Mouse (Mus musculus) midbrain, embryonic 15.5 days (tissue): ENCODE results near the gene Limch1. TPM values are rescaled to one million over a fixed set of nuclear protein-coding genes. Genes with fewer than 3 reads are reported as not detected.

Source experiments
- ATAC-seq: fragments of 200-750 bp; cut with Nextera tagmentation; replicated peaks from 2 replicates; pipeline ENCODE4 v1.8.0; 2017; ENCODE audit warnings: moderate TSS enrichment
- H3K27ac ChIP-seq: fragments of 300-500 bp; sonication (generic); 2 replicates; pipeline ENCODE4 v1.5.1; 2015; ENCODE audit warnings: mild to moderate bottlenecking, inconsistent platforms
- H3K27me3 ChIP-seq: fragments of 300-500 bp; sonication (generic); replicated peaks from 2 replicates; pipeline ENCODE4 v1.6.1; 2015; ENCODE audit warnings: inconsistent platforms
- H3K36me3 ChIP-seq: fragments of 300-500 bp; sonication (generic); replicated peaks from 2 replicates; pipeline ENCODE4 v1.6.1; 2015; ENCODE audit warnings: inconsistent platforms
- H3K4me1 ChIP-seq: fragments of 300-500 bp; sonication (generic); 2 replicates; pipeline ENCODE4 v1.6.1; 2015; ENCODE audit warnings: inconsistent platforms
- H3K4me2 ChIP-seq: fragments of 300-500 bp; sonication (generic); 2 replicates; pipeline ENCODE4 v1.6.1; 2015; ENCODE audit warnings: inconsistent platforms, mild to moderate bottlenecking, moderate library complexity
- H3K4me3 ChIP-seq: fragments of 300-500 bp; sonication (generic); 2 replicates; pipeline ENCODE4 v1.5.1; 2015; ENCODE audit warnings: mild to moderate bottlenecking, inconsistent platforms
- H3K9ac ChIP-seq: fragments of 300-500 bp; sonication (generic); 2 replicates; pipeline ENCODE4 v1.6.1; 2015; ENCODE audit warnings: mild to moderate bottlenecking, inconsistent platforms
- H3K9me3 ChIP-seq: fragments of 300-500 bp; sonication (generic); 2 replicates; pipeline ENCODE4 v1.6.1; 2016; ENCODE audit warnings: inconsistent platforms
- WGBS: fragments of 180-500 bp; shearing (Covaris S2); methylation state at CpG from one replicate; pipeline ENCODE4 v1.1.7; 2015; ENCODE audit warnings: mixed read lengths; 5-methylcytosine and 5-hydroxymethylcytosine counted together
- polyA plus RNA-seq: library from polyadenylated mRNA; unstranded; fragments of >200 nt; fragmentation: Nextera tagmentation; extraction: Ambion mirVana; gene quantifications from 2 replicates; pipeline ENCODE4 v1.2.1, GENCODE M21; 2015

The Limch1 gene
- polyA plus RNA-seq, 1 experiment from 2014 or later, result 47.6 TPM

- ATAC-seq, result no peak
- Histone ChIP-seq H3K4me2 (no peak overlapping the region), H3K36me3 (no peaks in the 10 kb centered on the region), H3K9me3 (no peaks in the 10 kb centered on the region), H3K9ac (no peak overlapping the region), H3K4me3 (no peak overlapping the region), H3K4me1 (no peaks in the 10 kb centered on the region), H3K27ac (no peak overlapping the region), H3K27me3 (no peaks in the 10 kb centered on the region)
- 83% methylated on average over 6 of the region's 6 CpGs for WGBS
These were observed 183.7 kb downstream of the Limch1 start for GRCm38 (mm10) chr5:66929291-66929690.

DNA sequence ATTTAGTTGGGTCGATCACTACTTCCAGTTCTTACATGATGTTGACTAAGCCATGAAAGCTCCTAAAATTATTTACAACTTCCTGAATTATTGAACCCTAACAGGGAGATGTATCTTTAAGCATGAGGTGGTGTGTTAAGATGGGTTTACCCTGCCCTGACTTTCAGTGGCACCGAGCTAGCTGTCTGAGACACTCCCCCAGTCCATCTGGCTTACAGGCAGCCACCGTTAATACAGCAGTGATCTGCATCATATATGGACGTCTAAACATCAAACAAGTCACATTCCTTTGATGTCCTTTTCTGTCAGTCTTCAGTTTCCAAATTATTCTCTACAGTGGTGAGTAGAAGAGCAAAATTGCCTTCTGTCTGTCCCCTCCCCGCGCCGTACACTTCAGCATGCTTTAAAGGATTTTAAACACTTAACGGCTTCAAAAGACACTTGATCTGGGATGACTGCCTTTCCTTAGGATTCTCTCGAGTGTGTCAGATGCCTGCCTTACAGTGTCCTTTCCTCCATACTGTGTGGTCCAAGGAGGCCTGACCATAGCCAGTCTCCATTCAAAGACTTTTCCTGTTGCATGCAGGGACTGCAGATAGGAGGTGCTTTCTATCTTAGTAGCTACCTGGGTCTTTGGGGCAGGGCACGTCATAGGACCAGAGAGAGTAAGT, 187.6 kb downstream of the Limch1 start:
- 47% methylated on average over 10 of the region's 10 CpGs for WGBS
- H3K27ac ChIP-seq, result 0 out of 2 replicates have a peak overlapping the region, but pooled peaks have one; percentile 6
- ATAC-seq, result peak; percentile 52; the same call in 1 of the 2 replicates

GRCm38 (mm10) chr5:66934585-66934984, 189.0 kb downstream of the Limch1 start:
- no peak for ATAC-seq
- WGBS, result 87% methylated on average over 3 of the region's 3 CpGs

More for the DNA sequence above, 187.6 kb downstream of the Limch1 start:
- H3K36me3 ChIP-seq, result no peaks in the 10 kb centered on the region
- no peak overlapping the region for H3K4me3 ChIP-seq
- no peaks in the 10 kb centered on the region for H3K9me3 ChIP-seq
- H3K9ac ChIP-seq, result no peak overlapping the region
- H3K4me1 ChIP-seq, result no peaks in the 10 kb centered on the region
- H3K27me3 ChIP-seq, result no peaks in the 10 kb centered on the region
- no peak overlapping the region for H3K4me2 ChIP-seq

GRCm38 (mm10) chr5:66937376-66937775, 191.7 kb downstream of the Limch1 start:
- Histone ChIP-seq H3K4me3 (no peak overlapping the region), H3K36me3 (no peaks in the 10 kb centered on the region), H3K9me3 (no peaks in the 10 kb centered on the region), H3K27me3 (no peaks in the 10 kb centered on the region), H3K9ac (no peak overlapping the region), H3K4me2 (no peak overlapping the region), H3K4me1 (no peaks in the 10 kb centered on the region), H3K27ac (no peak overlapping the region)
- WGBS, result 57% methylated on average over 9 of the region's 9 CpGs
- ATAC-seq, result no peak

More at GRCm38 (mm10) chr5:66934585-66934984, 189.0 kb downstream of the Limch1 start:
- Histone ChIP-seq H3K4me2 (no peak overlapping the region), H3K9ac (no peak overlapping the region), H3K4me3 (no peak overlapping the region), H3K36me3 (no peaks in the 10 kb centered on the region), H3K9me3 (no peaks in the 10 kb centered on the region), H3K4me1 (no peaks in the 10 kb centered on the region), H3K27ac (no peak overlapping the region), H3K27me3 (no peaks in the 10 kb centered on the region)

DNA sequence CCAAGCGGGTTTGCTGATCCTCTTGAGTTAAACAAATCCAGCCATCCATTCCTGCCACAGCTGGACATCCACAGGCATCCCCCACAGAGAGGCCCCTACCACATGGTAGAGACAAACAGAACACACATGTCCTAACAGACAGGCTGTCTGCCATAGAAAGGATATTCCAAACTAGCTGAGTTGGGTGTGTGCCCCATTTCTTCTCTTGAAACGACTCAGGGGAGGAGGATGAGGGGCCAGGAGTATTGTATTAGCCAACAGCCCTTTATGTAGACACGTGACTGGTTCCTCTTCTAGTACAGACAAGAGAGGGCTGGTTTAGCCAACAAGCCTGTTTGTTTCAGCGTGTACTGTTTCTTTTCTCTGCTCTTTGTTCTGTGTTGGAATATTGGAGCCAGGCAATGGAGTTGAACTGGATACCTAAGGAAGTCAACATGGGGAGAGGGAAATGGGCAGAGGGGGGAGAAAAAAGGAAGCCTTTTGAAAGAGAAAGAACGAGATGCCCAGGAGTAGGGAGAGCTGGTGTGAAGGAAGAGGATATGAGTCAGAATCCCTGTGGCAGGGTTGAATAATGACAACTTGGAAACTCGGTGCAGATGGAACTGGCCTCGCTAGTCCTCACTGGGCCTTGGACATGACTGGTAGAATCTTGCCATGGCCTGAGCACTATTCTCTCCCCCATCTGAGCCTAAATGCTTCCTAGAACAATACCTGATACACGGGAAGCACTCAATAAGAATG, 196.3 kb downstream of the Limch1 start:
- H3K27ac ChIP-seq, result no peak overlapping the region
- no peak for ATAC-seq
- H3K4me1 ChIP-seq, result no peaks in the 10 kb centered on the region
- WGBS, result 77% methylated on average over 8 of the region's 8 CpGs
- H3K36me3 ChIP-seq, result no peaks in the 10 kb centered on the region
- H3K9me3 ChIP-seq, result no peaks in the 10 kb centered on the region
- H3K4me3 ChIP-seq, result no peak overlapping the region
- H3K9ac ChIP-seq, result no peak overlapping the region
- no peak overlapping the region for H3K4me2 ChIP-seq
- H3K27me3 ChIP-seq, result no peaks in the 10 kb centered on the region

- Histone ChIP-seq H3K4me3 (no peak overlapping the region), H3K9me3 (no peaks in the 10 kb centered on the region), H3K9ac (no peak overlapping the region), H3K4me2 (no peak overlapping the region), H3K36me3 (no peaks in the 10 kb centered on the region), H3K27ac (no peak overlapping the region), H3K27me3 (no peaks in the 10 kb centered on the region), H3K4me1 (0 out of 2 replicates have a peak, but pooled peaks cover 2% of the 10 kb centered on the region)
- WGBS, result 93% methylated on average over 2 of the region's 2 CpGs
- no peak for ATAC-seq
These were observed 197.3 kb downstream of the Limch1 start for GRCm38 (mm10) chr5:66942922-66943321.

- H3K27ac ChIP-seq, result no peak overlapping the region
- 78% methylated on average over 7 of the region's 7 CpGs for WGBS
- H3K9me3 ChIP-seq, result no peaks in the 10 kb centered on the region
These were observed 197.9 kb downstream of the Limch1 start for GRCm38 (mm10) chr5:66943521-66943920.

GRCm38 (mm10) chr5:66947958-66948357, 202.3 kb downstream of the Limch1 start:
- no peak for ATAC-seq
- 53% methylated on average over 6 of the region's 6 CpGs for WGBS
- Histone ChIP-seq H3K36me3 (no peaks in the 10 kb centered on the region), H3K9me3 (no peaks in the 10 kb centered on the region), H3K27ac (peak overlapping the region; percentile 49), H3K27me3 (no peaks in the 10 kb centered on the region), H3K9ac (no peak overlapping the region), H3K4me3 (no peak overlapping the region), H3K4me1 (0 out of 2 replicates have a peak, but pooled peaks cover 9% of the 10 kb centered on the region), H3K4me2 (no peak overlapping the region)

More at GRCm38 (mm10) chr5:66943521-66943920, 197.9 kb downstream of the Limch1 start:
- H3K9ac ChIP-seq, result no peak overlapping the region
- H3K36me3 ChIP-seq, result no peaks in the 10 kb centered on the region
- H3K27me3 ChIP-seq, result no peaks in the 10 kb centered on the region
- H3K4me1 ChIP-seq, result 0 out of 2 replicates have a peak, but pooled peaks cover 7% of the 10 kb centered on the region
- ATAC-seq, result no peak
- H3K4me2 ChIP-seq, result no peak overlapping the region
- H3K4me3 ChIP-seq, result no peak overlapping the region

GRCm38 (mm10) chr5:66949098-66949692, 203.6 kb downstream of the Limch1 start:
- no peak for ATAC-seq
- Histone ChIP-seq H3K36me3 (no peaks in the 10 kb centered on the region), H3K27me3 (no peaks in the 10 kb centered on the region), H3K9ac (no peak overlapping the region), H3K4me3 (no peak overlapping the region), H3K4me2 (no peak overlapping the region), H3K9me3 (no peaks in the 10 kb centered on the region), H3K27ac (no peak overlapping the region), H3K4me1 (0 out of 2 replicates have a peak, but pooled peaks cover 9% of the 10 kb centered on the region)
- 61% methylated on average over 8 of the region's 8 CpGs for WGBS

- no peaks in the 10 kb centered on the region for H3K36me3 ChIP-seq
- no peak overlapping the region for H3K27ac ChIP-seq
- H3K9ac ChIP-seq, result no peak overlapping the region
- ATAC-seq, result no peak
- H3K27me3 ChIP-seq, result no peaks in the 10 kb centered on the region
- 65% methylated on average over 3 of the region's 3 CpGs for WGBS
- H3K9me3 ChIP-seq, result no peaks in the 10 kb centered on the region
- H3K4me2 ChIP-seq, result no peak overlapping the region
- H3K4me1 ChIP-seq, result 0 out of 2 replicates have a peak, but pooled peaks cover 3% of the 10 kb centered on the region
- no peak overlapping the region for H3K4me3 ChIP-seq
These were observed 207.7 kb downstream of the Limch1 start for GRCm38 (mm10) chr5:66953375-66953774.

- Histone ChIP-seq H3K4me1 (no peaks in the 10 kb centered on the region), H3K9me3 (no peaks in the 10 kb centered on the region), H3K4me3 (no peak overlapping the region), H3K27ac (no peak overlapping the region; the same call in 1 of the 2 replicates), H3K36me3 (no peaks in the 10 kb centered on the region), H3K27me3 (no peaks in the 10 kb centered on the region), H3K4me2 (no peak overlapping the region), H3K9ac (no peak overlapping the region)
- no peak for ATAC-seq
- WGBS, result 53% methylated on average over 7 of the region's 7 CpGs
These were observed 208.5 kb downstream of the Limch1 start for GRCm38 (mm10) chr5:66953971-66954644.

DNA sequence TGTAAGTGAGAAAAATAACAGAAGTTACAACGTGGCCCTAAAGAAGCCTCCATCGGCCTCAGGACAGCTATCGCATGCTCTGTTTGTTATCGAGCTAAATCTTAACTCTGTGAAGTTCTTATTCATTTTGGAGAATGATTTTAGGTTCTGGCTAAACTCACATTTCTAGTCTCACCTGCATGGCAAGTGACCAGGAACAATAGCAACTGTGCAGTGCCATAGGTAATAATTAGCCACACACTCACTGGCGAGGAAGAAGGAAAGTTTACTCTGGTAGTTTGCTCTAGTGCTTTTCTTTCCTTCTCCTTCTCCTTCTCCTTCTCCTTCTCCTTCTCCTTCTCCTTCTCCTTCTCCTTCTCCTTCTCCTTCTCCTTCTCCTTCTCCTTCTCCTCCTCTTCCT, 209.6 kb downstream of the Limch1 start:
- H3K4me2 ChIP-seq, result no peak overlapping the region
- WGBS, result 95% methylated on average over 5 of the region's 5 CpGs
- no peaks in the 10 kb centered on the region for H3K27me3 ChIP-seq
- H3K9me3 ChIP-seq, result no peaks in the 10 kb centered on the region
- no peaks in the 10 kb centered on the region for H3K4me1 ChIP-seq
- H3K27ac ChIP-seq, result no peak overlapping the region
- no peaks in the 10 kb centered on the region for H3K36me3 ChIP-seq
- no peak overlapping the region for H3K4me3 ChIP-seq
- ATAC-seq, result no peak
- H3K9ac ChIP-seq, result no peak overlapping the region
